Mouse (Mus musculus) midbrain, postnatal 0 days (tissue): Measurements from ENCODE around the gene Suox. TPM values are rescaled to one million over a fixed set of nuclear protein-coding genes. Genes with fewer than 3 reads are reported as not detected.
"Not testable (repeated sequence)": the region's sequence is repeated elsewhere in the genome, so short reads cannot be mapped to it uniquely, and the experiment has no call there.

Experiments used
- ATAC-seq: fragments of 200-750 bp; cut with Nextera tagmentation; 2 replicates; pipeline ENCODE4 v1.8.0; 2017; ENCODE audit warnings: moderate number of reproducible peaks, mild to moderate bottlenecking, moderate TSS enrichment, moderate library complexity; ENCODE audit not compliant: low FRiP score
- DNase-seq: peaks from one replicate; pipeline ENCODE4 v3.0.0-alpha.2; 2015; ENCODE audit warnings: low spot score
- H3K27ac ChIP-seq: fragments of 300-500 bp; sonication (generic); 2 replicates; pipeline ENCODE4 v1.5.1; 2014; ENCODE audit warnings: low read depth, mild to moderate bottlenecking, low read length, mixed read lengths
- H3K27me3 ChIP-seq: fragments of 300-500 bp; sonication (generic); 2 replicates; pipeline ENCODE4 v1.6.1; 2014; ENCODE audit warnings: low read length, control low read depth, mixed read lengths; ENCODE audit not compliant: insufficient read depth
- H3K36me3 ChIP-seq: fragments of 300-500 bp; sonication (generic); 2 replicates; pipeline ENCODE4 v1.6.1; 2014; ENCODE audit warnings: low read length, control low read depth, mixed read lengths; ENCODE audit not compliant: insufficient read depth
- H3K4me1 ChIP-seq: fragments of 300-500 bp; sonication (generic); 2 replicates; pipeline ENCODE4 v1.6.1; 2014; ENCODE audit warnings: mild to moderate bottlenecking, control low read depth, antibody characterized with exemption, low read length, mixed read lengths; ENCODE audit not compliant: insufficient read depth
- H3K4me2 ChIP-seq: fragments of 300-500 bp; sonication (generic); 2 replicates; pipeline ENCODE4 v1.6.1; 2014; ENCODE audit warnings: low read depth, mild to moderate bottlenecking, low read length, mixed read lengths; ENCODE audit not compliant: poor library complexity, severe bottlenecking
- H3K4me3 ChIP-seq: fragments of 300-500 bp; sonication (generic); 2 replicates; pipeline ENCODE4 v1.5.1; 2014; ENCODE audit warnings: low read depth, mild to moderate bottlenecking, low read length, moderate library complexity
- H3K9ac ChIP-seq: fragments of 300-500 bp; sonication (generic); replicated peaks from 2 replicates; pipeline ENCODE4 v1.6.1; 2014; ENCODE audit warnings: mild to moderate bottlenecking, low read length, moderate library complexity, mixed read lengths; ENCODE audit not compliant: poor library complexity, severe bottlenecking
- H3K9me3 ChIP-seq: fragments of 300-500 bp; sonication (generic); 2 replicates; pipeline ENCODE4 v1.6.1; 2016; ENCODE audit warnings: low read length, control low read depth
- CTCF ChIP-seq: IDR thresholded peaks from 2 replicates; pipeline ENCODE4 v1.5.1; 2016; ENCODE audit warnings: antibody characterized with exemption, mild to moderate bottlenecking
- WGBS: fragments of 180-500 bp; shearing (Covaris S2); extraction: QIAGEN DNeasy Blood & Tissue Kit; methylation state at CpG from one replicate; pipeline ENCODE4 v1.1.7; 2014; 5-methylcytosine and 5-hydroxymethylcytosine counted together
- polyA plus RNA-seq: library from polyadenylated mRNA; unstranded; fragments of >200 nt; fragmentation: Nextera tagmentation; extraction: Ambion mirVana; gene quantifications from 2 replicates; pipeline ENCODE4 v1.2.1, GENCODE M21; 2015
- total RNA-seq: library from RNA; depleted of rRNA; stranded (reverse); fragments of >200 nt; gene quantifications from 2 replicates; pipeline ENCODE4 v1.2.3, GENCODE M21; 2014; rRNA removed

Suox gene
- total RNA-seq (11.5 and 15.7 TPM in 2 replicates), polyA plus RNA-seq (8.9 and 11.8 TPM in 2 replicates)

GRCm38 (mm10) chr10:128673763-128674468 lies at the start of gene Suox:
TSS of gene Suox (minus strand) at chr10:128674073.
- H3K9ac ChIP-seq, result peak within 1 kb of the TSS; percentile 63
- H3K9me3 ChIP-seq, result no peaks in the 10 kb centered on the region
- peak within 1 kb of the TSS; percentile 51; the same call in 1 of the 2 replicates for H3K27ac ChIP-seq
- H3K4me3 ChIP-seq, result peak within 1 kb of the TSS; percentile 58
- ATAC-seq (peak; percentile 82), DNase-seq (peak; percentile 85)
- no peak for TF ChIP-seq CTCF
- H3K4me1 ChIP-seq, result peaks cover 5% of the 10 kb centered on the region; the same call in 1 of the 2 replicates
- H3K36me3 ChIP-seq, result peaks cover 12% of the 10 kb centered on the region; the same call in 1 of the 2 replicates
- under 1% methylated on average over 52 of the region's 60 CpGs for WGBS
- no peaks in the 10 kb centered on the region for H3K27me3 ChIP-seq
- H3K4me2 ChIP-seq, result peak within 1 kb of the TSS; percentile 87

- Histone ChIP-seq H3K4me3 (no peak overlapping the region), H3K9me3 (no peaks in the 10 kb centered on the region), H3K4me2 (no peak overlapping the region), H3K27me3 (no peaks in the 10 kb centered on the region), H3K9ac (no peak overlapping the region), H3K27ac (no peak overlapping the region), H3K4me1 (no peaks in the 10 kb centered on the region), H3K36me3 (no peaks in the 10 kb centered on the region)
- ATAC-seq (no peak), DNase-seq (no peak)
- no peak for TF ChIP-seq CTCF
- 87% methylated on average over 19 of the region's 19 CpGs for WGBS
These were observed 42.0 kb upstream of the Suox start for GRCm38 (mm10) chr10:128715559-128716537.

GRCm38 (mm10) chr10:128711318-128711717 lies 37.4 kb upstream of the Suox start:
- not testable (repeated sequence) for H3K9me3 ChIP-seq, H3K36me3 ChIP-seq, H3K27ac ChIP-seq, ATAC-seq, H3K4me3 ChIP-seq, DNase-seq, H3K4me1 ChIP-seq, H3K4me2 ChIP-seq, H3K27me3 ChIP-seq, H3K9ac ChIP-seq
- 98% methylated on average over 7 of the region's 7 CpGs for WGBS

- no peaks in the 10 kb centered on the region for H3K27me3 ChIP-seq
- no peak for TF ChIP-seq CTCF
- H3K36me3 ChIP-seq, result no peaks in the 10 kb centered on the region
- H3K27ac ChIP-seq, result no peak overlapping the region
- H3K4me3 ChIP-seq, result peak overlapping the region; percentile 54
- 7% methylated on average over 11 of the region's 11 CpGs for WGBS
- no peak overlapping the region for H3K9ac ChIP-seq
- H3K9me3 ChIP-seq, result no peaks in the 10 kb centered on the region
- DNase-seq, result peak; percentile 9
- no peak; the same call in 1 of the 2 replicates for ATAC-seq
- H3K4me1 ChIP-seq, result no peaks in the 10 kb centered on the region
- H3K4me2 ChIP-seq, result peak overlapping the region; percentile 76
These were observed 31.4 kb upstream of the Suox start for GRCm38 (mm10) chr10:128705317-128705693.

GRCm38 (mm10) chr10:128704491-128705316 lies 30.8 kb upstream of the Suox start, which contains the start of gene Cdk2:
TSS of gene Cdk2 (minus strand) at chr10:128705031.
- under 1% methylated on average over 56 of the region's 62 CpGs for WGBS
- peak within 1 kb of the TSS; percentile 25; the same call in 1 of the 2 replicates for H3K9ac ChIP-seq

More at GRCm38 (mm10) chr10:128704491-128705316, 30.8 kb upstream of the Suox start, which contains the start of gene Cdk2:
- H3K9me3 ChIP-seq, result no peaks in the 10 kb centered on the region
- H3K27me3 ChIP-seq, result no peaks in the 10 kb centered on the region
- DNase-seq, result peak; percentile 90
- no peak for TF ChIP-seq CTCF
- no peaks in the 10 kb centered on the region for H3K4me1 ChIP-seq
- peak within 1 kb of the TSS; percentile 19 for H3K27ac ChIP-seq
- peak within 1 kb of the TSS; percentile 76 for H3K4me2 ChIP-seq
- ATAC-seq, result peak; percentile 93
- H3K36me3 ChIP-seq, result no peaks in the 10 kb centered on the region
- peak within 1 kb of the TSS; percentile 54 for H3K4me3 ChIP-seq
